Mouse (Mus musculus): ENCODE data around the gene Adat3. TPM values are rescaled to one million over a fixed set of nuclear protein-coding genes. Genes with fewer than 3 reads are reported as not detected.

The Adat3 gene
- total and polyA plus RNA-seq, 2 experiments, result 0.28 to 5.5 TPM

DNA sequence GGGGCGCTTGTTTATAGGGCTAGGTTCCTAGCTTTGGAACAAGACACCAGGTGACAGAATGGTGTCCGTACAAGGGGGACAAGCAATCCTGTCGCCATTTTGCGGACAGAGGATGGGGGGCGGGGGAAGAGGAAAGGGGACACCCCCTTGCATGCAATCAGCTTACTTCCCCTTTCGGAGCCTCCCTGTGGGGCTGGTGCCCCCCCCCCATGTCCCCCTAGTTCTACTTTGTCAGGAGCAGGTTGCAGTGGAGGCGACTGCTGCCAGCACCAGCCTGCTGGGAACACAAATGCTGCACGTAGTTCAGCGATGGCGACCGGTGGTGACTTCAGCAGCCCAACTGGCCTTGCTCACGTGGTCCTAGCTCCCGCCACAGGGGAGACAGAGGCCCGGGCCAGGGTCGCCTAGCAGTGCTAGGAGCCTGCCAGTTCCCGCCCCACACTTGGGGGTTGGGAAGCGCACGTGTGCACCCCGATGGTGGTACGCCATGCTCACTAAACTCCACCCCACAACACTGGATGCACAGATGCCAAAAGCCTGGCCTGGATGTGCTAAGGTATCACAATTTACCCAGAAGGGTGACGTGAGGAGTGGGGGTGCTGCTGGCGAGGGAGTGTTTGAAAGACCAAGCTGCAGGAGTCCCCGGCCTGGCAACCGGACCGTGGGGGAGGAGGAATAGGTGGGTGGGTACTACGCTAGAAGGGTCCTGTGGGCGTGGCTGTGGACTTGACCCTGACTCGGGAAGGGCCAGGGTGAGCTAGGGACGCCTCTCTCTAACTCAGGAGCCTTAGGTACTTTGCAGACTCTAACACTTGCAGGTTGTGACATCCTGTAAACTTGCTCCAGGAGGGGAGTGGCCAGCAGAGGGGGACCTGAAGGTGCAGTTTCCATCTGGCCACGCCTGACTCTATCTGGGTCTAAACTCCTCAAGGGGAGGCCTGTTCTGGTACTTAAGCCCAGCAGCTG is 31.5 kb upstream of the Adat3 start:
- H3K4me3 ChIP-seq (ENCODE audit: insufficient read depth, low read depth, low read length), result no peak overlapping the region
- DNase-seq (ENCODE audit: extremely low read depth, low read depth, low spot score), result no peak
- peaks cover 3% of the 10 kb centered on the region for H3K4me1 ChIP-seq (ENCODE audit: control insufficient read depth, insufficient read depth, low read length)
- no peak for TF ChIP-seq CTCF (IDR thresholded peaks at IDR 0.05; ENCODE audit: low read depth, low read length)
- TF ChIP-seq POLR2A (IDR thresholded peaks at IDR 0.05; ENCODE audit: extremely low read depth, insufficient read depth, low read length), result no peak
- H3K36me3 ChIP-seq (ENCODE audit: control insufficient read depth, insufficient read depth, low read length), result no peaks in the 10 kb centered on the region
- H3K79me2 ChIP-seq (ENCODE audit: control insufficient read depth, insufficient read depth, low read length), result peaks cover 16% of the 10 kb centered on the region
- WGBS, result 65% methylated on average over 30 of the region's 30 CpGs
- H3K9ac ChIP-seq (ENCODE audit: low read depth, low read length), result no peak overlapping the region
- H3K27me3 ChIP-seq (ENCODE audit: control insufficient read depth, insufficient read depth, low read length), result no peaks in the 10 kb centered on the region
- no peak overlapping the region for H3K27ac ChIP-seq (replicated peaks; ENCODE audit: insufficient read depth, low read depth, low read length)

DNA sequence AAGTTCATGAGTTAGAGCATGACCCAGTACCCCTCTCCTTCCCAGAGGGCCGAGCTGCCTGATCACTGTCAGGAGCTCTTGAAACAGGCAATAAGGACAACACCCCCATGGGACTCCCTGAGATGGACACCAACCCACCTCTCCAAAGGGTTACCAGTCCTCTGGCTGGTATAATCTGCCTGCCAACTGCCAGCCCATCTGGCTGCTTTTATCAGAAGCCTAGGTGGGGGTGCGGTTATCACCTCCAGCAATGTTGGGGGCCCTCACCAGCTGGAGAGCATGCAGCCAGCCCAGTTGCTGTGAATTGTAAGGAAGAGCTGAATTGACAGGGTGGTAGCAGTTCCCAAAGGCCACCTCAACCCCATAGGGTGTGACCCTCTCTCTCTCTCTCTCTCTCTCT is 30.2 kb upstream of the Adat3 start:
- H3K27ac ChIP-seq (replicated peaks; ENCODE audit: insufficient read depth, low read depth, low read length), result no peak overlapping the region
- 98% methylated on average over 2 of the region's 2 CpGs for WGBS
- TF ChIP-seq POLR2A (IDR thresholded peaks at IDR 0.05; ENCODE audit: extremely low read depth, insufficient read depth, low read length) (no peak), CTCF (IDR thresholded peaks at IDR 0.05; ENCODE audit: low read depth, low read length) (no peak)
- no peaks in the 10 kb centered on the region for H3K27me3 ChIP-seq (ENCODE audit: control insufficient read depth, insufficient read depth, low read length)
- H3K36me3 ChIP-seq (ENCODE audit: control insufficient read depth, insufficient read depth, low read length), result no peaks in the 10 kb centered on the region
- H3K4me1 ChIP-seq (ENCODE audit: control insufficient read depth, insufficient read depth, low read length), result peaks cover 3% of the 10 kb centered on the region
- DNase-seq (ENCODE audit: extremely low read depth, low read depth, low spot score), result no peak
- peaks cover 22% of the 10 kb centered on the region for H3K79me2 ChIP-seq (ENCODE audit: control insufficient read depth, insufficient read depth, low read length)
- H3K4me3 ChIP-seq (ENCODE audit: insufficient read depth, low read depth, low read length), result no peak overlapping the region
- H3K9ac ChIP-seq (ENCODE audit: low read depth, low read length), result no peak overlapping the region

DNA sequence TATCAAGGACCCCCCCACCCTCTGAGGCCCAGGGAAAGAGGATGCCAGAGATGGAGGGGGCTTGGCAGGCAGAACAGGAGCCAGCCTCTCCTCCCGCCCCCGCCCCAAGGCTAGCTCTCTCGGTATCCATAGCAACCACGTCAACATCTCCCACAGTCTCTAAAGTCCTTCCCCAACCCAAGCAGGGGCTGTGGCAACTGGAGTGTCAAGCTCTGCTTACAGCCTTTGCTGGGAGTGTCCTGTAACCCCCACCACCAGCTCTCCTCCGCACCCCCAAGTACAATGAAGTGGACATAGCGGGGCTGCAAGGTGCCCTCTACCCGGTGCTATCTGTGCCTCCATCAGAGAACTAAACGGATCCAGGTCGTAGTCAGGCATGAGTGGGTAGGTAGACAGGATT is 28.7 kb upstream of the Adat3 start:
- Histone ChIP-seq H3K4me3 (ENCODE audit: insufficient read depth, low read depth, low read length) (no peak overlapping the region), H3K27me3 (ENCODE audit: control insufficient read depth, insufficient read depth, low read length) (no peaks in the 10 kb centered on the region), H3K9ac (ENCODE audit: low read depth, low read length) (no peak overlapping the region), H3K4me1 (ENCODE audit: control insufficient read depth, insufficient read depth, low read length) (peaks cover 7% of the 10 kb centered on the region), H3K79me2 (ENCODE audit: control insufficient read depth, insufficient read depth, low read length) (peaks cover 22% of the 10 kb centered on the region), H3K36me3 (ENCODE audit: control insufficient read depth, insufficient read depth, low read length) (no peaks in the 10 kb centered on the region), H3K27ac (replicated peaks; ENCODE audit: insufficient read depth, low read depth, low read length) (no peak overlapping the region)
- DNase-seq (ENCODE audit: extremely low read depth, low read depth, low spot score), result no peak
- 88% methylated on average over 9 of the region's 9 CpGs for WGBS
- TF ChIP-seq CTCF (IDR thresholded peaks at IDR 0.05; ENCODE audit: low read depth, low read length) (no peak), POLR2A (IDR thresholded peaks at IDR 0.05; ENCODE audit: extremely low read depth, insufficient read depth, low read length) (no peak)

DNA sequence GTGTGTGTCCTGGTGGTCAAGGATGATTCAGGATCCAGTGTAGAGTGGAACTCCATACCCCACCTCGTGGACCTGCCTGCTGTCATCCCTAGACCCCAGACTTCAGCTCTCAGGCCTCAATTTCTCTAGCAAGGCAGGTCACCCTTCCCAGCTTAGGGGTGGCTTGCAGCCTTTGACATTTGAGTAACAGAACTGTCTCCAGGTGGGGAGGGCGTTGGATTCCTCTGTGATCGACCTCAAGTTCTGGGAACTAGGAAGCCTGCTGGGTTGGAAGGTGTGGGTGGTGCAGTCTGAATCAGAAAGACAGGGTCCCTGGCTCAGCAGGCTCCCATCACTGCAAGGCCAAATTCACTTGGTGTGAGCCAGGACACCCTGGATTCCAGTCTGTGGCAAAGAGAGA is 27.8 kb upstream of the Adat3 start:
- H3K4me3 ChIP-seq (ENCODE audit: insufficient read depth, low read depth, low read length), result no peak overlapping the region
- TF ChIP-seq CTCF (IDR thresholded peaks at IDR 0.05; ENCODE audit: low read depth, low read length), result no peak
- no peak for TF ChIP-seq POLR2A (IDR thresholded peaks at IDR 0.05; ENCODE audit: extremely low read depth, insufficient read depth, low read length)
- H3K9ac ChIP-seq (ENCODE audit: low read depth, low read length), result no peak overlapping the region
- peaks cover 9% of the 10 kb centered on the region for H3K4me1 ChIP-seq (ENCODE audit: control insufficient read depth, insufficient read depth, low read length)
- H3K27me3 ChIP-seq (ENCODE audit: control insufficient read depth, insufficient read depth, low read length), result no peaks in the 10 kb centered on the region
- 79% methylated on average over 3 of the region's 3 CpGs for WGBS
- no peak for DNase-seq (ENCODE audit: extremely low read depth, low read depth, low spot score)
- H3K79me2 ChIP-seq (ENCODE audit: control insufficient read depth, insufficient read depth, low read length), result peaks cover 22% of the 10 kb centered on the region
- no peaks in the 10 kb centered on the region for H3K36me3 ChIP-seq (ENCODE audit: control insufficient read depth, insufficient read depth, low read length)
- no peak overlapping the region for H3K27ac ChIP-seq (replicated peaks; ENCODE audit: insufficient read depth, low read depth, low read length)

DNA sequence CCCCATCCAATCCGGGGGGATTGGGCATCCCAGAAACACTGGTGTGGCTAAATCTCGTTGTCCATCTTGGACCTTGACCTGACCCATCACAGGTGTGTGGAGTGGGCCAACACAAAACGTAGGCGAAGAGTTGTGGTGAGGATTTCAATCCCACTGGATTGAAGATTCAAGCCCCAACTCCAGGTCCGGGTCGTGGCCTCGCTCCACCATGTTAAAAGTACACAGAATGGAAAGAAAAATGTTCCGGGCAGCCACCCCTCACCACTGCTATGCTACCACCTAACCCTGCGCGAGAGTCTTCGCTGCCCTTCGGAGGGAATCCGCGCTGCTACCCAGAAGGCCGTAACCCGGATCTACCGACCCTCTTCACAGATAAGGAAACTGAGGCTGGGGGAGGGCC is 26.8 kb upstream of the Adat3 start:
- H3K27ac ChIP-seq (replicated peaks; ENCODE audit: insufficient read depth, low read depth, low read length), result no peak overlapping the region
- peaks cover 9% of the 10 kb centered on the region for H3K4me1 ChIP-seq (ENCODE audit: control insufficient read depth, insufficient read depth, low read length)
- WGBS, result 11% methylated on average over 17 of the region's 17 CpGs
- H3K27me3 ChIP-seq (ENCODE audit: control insufficient read depth, insufficient read depth, low read length), result no peaks in the 10 kb centered on the region
- no peaks in the 10 kb centered on the region for H3K36me3 ChIP-seq (ENCODE audit: control insufficient read depth, insufficient read depth, low read length)
- H3K4me3 ChIP-seq (ENCODE audit: insufficient read depth, low read depth, low read length), result peak overlapping the region; percentile 93
- no peak for TF ChIP-seq CTCF (IDR thresholded peaks at IDR 0.05; ENCODE audit: low read depth, low read length)
- no peak for TF ChIP-seq POLR2A (IDR thresholded peaks at IDR 0.05; ENCODE audit: extremely low read depth, insufficient read depth, low read length)
- peaks cover 22% of the 10 kb centered on the region for H3K79me2 ChIP-seq (ENCODE audit: control insufficient read depth, insufficient read depth, low read length)
- DNase-seq (ENCODE audit: extremely low read depth, low read depth, low spot score), result no peak
- H3K9ac ChIP-seq (ENCODE audit: low read depth, low read length), result peak overlapping the region; percentile 66
